Mouse (Mus musculus): ENCODE data around the gene Gm20388. TPM values are rescaled to one million over a fixed set of nuclear protein-coding genes. Genes with fewer than 3 reads are reported as not detected.

The Gm20388 gene
- polyA plus RNA-seq, 1 experiment from 2014 or later = not detected

- H3K4me1 ChIP-seq (ENCODE audit: control insufficient read depth, insufficient read depth, low read length) = peaks cover 83% of the 10 kb centered on the region
- WGBS = 81% methylated on average over 6 of the region's 6 CpGs
- H3K27ac ChIP-seq (replicated peaks; ENCODE audit: low read depth, low read length) = no peak overlapping the region
- no peak overlapping the region for H3K4me3 ChIP-seq (ENCODE audit: low read depth, low read length)
- DNase-seq (ENCODE audit: low spot score) = no peak
- no peak overlapping the region for H3K4me2 ChIP-seq (ENCODE audit: low read depth, severe bottlenecking)
- no peaks in the 10 kb centered on the region for H3K27me3 ChIP-seq (ENCODE audit: control insufficient read depth, insufficient read depth, low read length)
- H3K9me3 ChIP-seq (ENCODE audit: control insufficient read depth, low read length) = no peaks in the 10 kb centered on the region
- H3K9ac ChIP-seq (ENCODE audit: low read length) = no peak overlapping the region
- no peaks in the 10 kb centered on the region for H3K36me3 ChIP-seq (ENCODE audit: control insufficient read depth, insufficient read depth, low read length)
- ATAC-seq (ENCODE audit: insufficient number of reproducible peaks, low FRiP score, low TSS enrichment, low read depth) = no peak
These were observed 605.0 kb downstream of the Gm20388 start for GRCm38 (mm10) chr8:120515650-120516049.

- H3K4me3 ChIP-seq (ENCODE audit: low read depth, low read length) = no peak overlapping the region
- 6% methylated on average over 12 of the region's 12 CpGs for WGBS
- H3K4me1 ChIP-seq (ENCODE audit: control insufficient read depth, insufficient read depth, low read length) = peaks cover 82% of the 10 kb centered on the region
- no peaks in the 10 kb centered on the region for H3K27me3 ChIP-seq (ENCODE audit: control insufficient read depth, insufficient read depth, low read length)
- H3K9me3 ChIP-seq (ENCODE audit: control insufficient read depth, low read length) = no peaks in the 10 kb centered on the region
- no peak overlapping the region for H3K4me2 ChIP-seq (ENCODE audit: low read depth, severe bottlenecking)
- DNase-seq (ENCODE audit: low spot score) (peak; percentile 74), ATAC-seq (ENCODE audit: insufficient number of reproducible peaks, low FRiP score, low TSS enrichment, low read depth) (no peak)
- no peaks in the 10 kb centered on the region for H3K36me3 ChIP-seq (ENCODE audit: control insufficient read depth, insufficient read depth, low read length)
- no peak overlapping the region for H3K9ac ChIP-seq (ENCODE audit: low read length)
- H3K27ac ChIP-seq (replicated peaks; ENCODE audit: low read depth, low read length) = no peak overlapping the region
These were observed 605.6 kb downstream of the Gm20388 start for GRCm38 (mm10) chr8:120516182-120516755.

- no peak for ATAC-seq (ENCODE audit: insufficient number of reproducible peaks, low FRiP score, low TSS enrichment, low read depth)
- 14% methylated on average over 11 of the region's 11 CpGs for WGBS
These were observed 607.2 kb downstream of the Gm20388 start for GRCm38 (mm10) chr8:120517666-120518410.

GRCm38 (mm10) chr8:120518736-120519534 is 608.3 kb downstream of the Gm20388 start:
- no peak overlapping the region for H3K27ac ChIP-seq (replicated peaks; ENCODE audit: low read depth, low read length)
- ATAC-seq (ENCODE audit: insufficient number of reproducible peaks, low FRiP score, low TSS enrichment, low read depth) (no peak), DNase-seq (ENCODE audit: low spot score) (no peak)
- no peaks in the 10 kb centered on the region for H3K36me3 ChIP-seq (ENCODE audit: control insufficient read depth, insufficient read depth, low read length)
- peaks cover 57% of the 10 kb centered on the region for H3K4me1 ChIP-seq (ENCODE audit: control insufficient read depth, insufficient read depth, low read length)
- no peaks in the 10 kb centered on the region for H3K27me3 ChIP-seq (ENCODE audit: control insufficient read depth, insufficient read depth, low read length)
- no peak overlapping the region for H3K4me3 ChIP-seq (ENCODE audit: low read depth, low read length)
- no peak overlapping the region for H3K9ac ChIP-seq (ENCODE audit: low read length)
- H3K4me2 ChIP-seq (ENCODE audit: low read depth, severe bottlenecking) = 0 out of 2 replicates have a peak overlapping the region, but pooled peaks have one; percentile 0
- 60% methylated on average over 14 of the region's 14 CpGs for WGBS
- no peaks in the 10 kb centered on the region for H3K9me3 ChIP-seq (ENCODE audit: control insufficient read depth, low read length)

More at GRCm38 (mm10) chr8:120517666-120518410, 607.2 kb downstream of the Gm20388 start:
- H3K27me3 ChIP-seq (ENCODE audit: control insufficient read depth, insufficient read depth, low read length) = no peaks in the 10 kb centered on the region
- no peak overlapping the region for H3K9ac ChIP-seq (ENCODE audit: low read length)
- H3K4me2 ChIP-seq (ENCODE audit: low read depth, severe bottlenecking) = no peak overlapping the region
- no peaks in the 10 kb centered on the region for H3K36me3 ChIP-seq (ENCODE audit: control insufficient read depth, insufficient read depth, low read length)
- no peaks in the 10 kb centered on the region for H3K9me3 ChIP-seq (ENCODE audit: control insufficient read depth, low read length)
- no peak overlapping the region for H3K4me3 ChIP-seq (ENCODE audit: low read depth, low read length)
- DNase-seq (ENCODE audit: low spot score) = no peak
- peaks cover 68% of the 10 kb centered on the region for H3K4me1 ChIP-seq (ENCODE audit: control insufficient read depth, insufficient read depth, low read length)
- H3K27ac ChIP-seq (replicated peaks; ENCODE audit: low read depth, low read length) = peak overlapping the region; percentile 6; the same call in 1 of the 2 replicates

GRCm38 (mm10) chr8:120520287-120520686 is 609.6 kb downstream of the Gm20388 start:
- Histone ChIP-seq H3K4me1 (ENCODE audit: control insufficient read depth, insufficient read depth, low read length) (peaks cover 55% of the 10 kb centered on the region), H3K9ac (ENCODE audit: low read length) (no peak overlapping the region), H3K9me3 (ENCODE audit: control insufficient read depth, low read length) (no peaks in the 10 kb centered on the region), H3K27me3 (ENCODE audit: control insufficient read depth, insufficient read depth, low read length) (no peaks in the 10 kb centered on the region), H3K4me3 (ENCODE audit: low read depth, low read length) (no peak overlapping the region), H3K36me3 (ENCODE audit: control insufficient read depth, insufficient read depth, low read length) (no peaks in the 10 kb centered on the region), H3K27ac (replicated peaks; ENCODE audit: low read depth, low read length) (no peak overlapping the region), H3K4me2 (ENCODE audit: low read depth, severe bottlenecking) (no peak overlapping the region)
- 63% methylated on average over 15 of the region's 15 CpGs for WGBS
- DNase-seq (ENCODE audit: low spot score) (no peak), ATAC-seq (ENCODE audit: insufficient number of reproducible peaks, low FRiP score, low TSS enrichment, low read depth) (no peak)

- no peak overlapping the region for H3K4me2 ChIP-seq (ENCODE audit: low read depth, severe bottlenecking)
- no peak overlapping the region for H3K27ac ChIP-seq (replicated peaks; ENCODE audit: low read depth, low read length)
- no peaks in the 10 kb centered on the region for H3K36me3 ChIP-seq (ENCODE audit: control insufficient read depth, insufficient read depth, low read length)
- DNase-seq (ENCODE audit: low spot score) = no peak
- H3K9ac ChIP-seq (ENCODE audit: low read length) = no peak overlapping the region
- no peaks in the 10 kb centered on the region for H3K27me3 ChIP-seq (ENCODE audit: control insufficient read depth, insufficient read depth, low read length)
- H3K9me3 ChIP-seq (ENCODE audit: control insufficient read depth, low read length) = no peaks in the 10 kb centered on the region
- no peak overlapping the region for H3K4me3 ChIP-seq (ENCODE audit: low read depth, low read length)
- no peak for ATAC-seq (ENCODE audit: insufficient number of reproducible peaks, low FRiP score, low TSS enrichment, low read depth)
- H3K4me1 ChIP-seq (ENCODE audit: control insufficient read depth, insufficient read depth, low read length) = peaks cover 59% of the 10 kb centered on the region
- WGBS = 14% methylated on average over 20 of the region's 20 CpGs
These were observed 610.3 kb downstream of the Gm20388 start for GRCm38 (mm10) chr8:120520707-120521590.

- no peak overlapping the region for H3K27ac ChIP-seq (replicated peaks; ENCODE audit: low read depth, low read length)
- DNase-seq (ENCODE audit: low spot score) (no peak), ATAC-seq (ENCODE audit: insufficient number of reproducible peaks, low FRiP score, low TSS enrichment, low read depth) (no peak)
- H3K36me3 ChIP-seq (ENCODE audit: control insufficient read depth, insufficient read depth, low read length) = no peaks in the 10 kb centered on the region
- no peak overlapping the region for H3K4me2 ChIP-seq (ENCODE audit: low read depth, severe bottlenecking)
- H3K27me3 ChIP-seq (ENCODE audit: control insufficient read depth, insufficient read depth, low read length) = no peaks in the 10 kb centered on the region
- H3K9ac ChIP-seq (ENCODE audit: low read length) = no peak overlapping the region
- no peak overlapping the region for H3K4me3 ChIP-seq (ENCODE audit: low read depth, low read length)
- H3K9me3 ChIP-seq (ENCODE audit: control insufficient read depth, low read length) = no peaks in the 10 kb centered on the region
- H3K4me1 ChIP-seq (ENCODE audit: control insufficient read depth, insufficient read depth, low read length) = peaks cover 59% of the 10 kb centered on the region
- 60% methylated on average over 7 of the region's 7 CpGs for WGBS
These were observed 610.9 kb downstream of the Gm20388 start for GRCm38 (mm10) chr8:120521591-120521965.

GRCm38 (mm10) chr8:120523641-120524040 is 613.0 kb downstream of the Gm20388 start:
- no peak overlapping the region for H3K4me3 ChIP-seq (ENCODE audit: low read depth, low read length)
- no peaks in the 10 kb centered on the region for H3K36me3 ChIP-seq (ENCODE audit: control insufficient read depth, insufficient read depth, low read length)
- ATAC-seq (ENCODE audit: insufficient number of reproducible peaks, low FRiP score, low TSS enrichment, low read depth) = no peak
- no peaks in the 10 kb centered on the region for H3K9me3 ChIP-seq (ENCODE audit: control insufficient read depth, low read length)
- peaks cover 57% of the 10 kb centered on the region for H3K4me1 ChIP-seq (ENCODE audit: control insufficient read depth, insufficient read depth, low read length)
- no peak overlapping the region for H3K27ac ChIP-seq (replicated peaks; ENCODE audit: low read depth, low read length)
- H3K27me3 ChIP-seq (ENCODE audit: control insufficient read depth, insufficient read depth, low read length) = no peaks in the 10 kb centered on the region
- DNase-seq (ENCODE audit: low spot score) = no peak
- H3K4me2 ChIP-seq (ENCODE audit: low read depth, severe bottlenecking) = no peak overlapping the region
- H3K9ac ChIP-seq (ENCODE audit: low read length) = no peak overlapping the region
- 82% methylated on average over 7 of the region's 7 CpGs for WGBS
